Mouse (Mus musculus): Measurements from ENCODE around the gene Arhgap4.

DNA sequence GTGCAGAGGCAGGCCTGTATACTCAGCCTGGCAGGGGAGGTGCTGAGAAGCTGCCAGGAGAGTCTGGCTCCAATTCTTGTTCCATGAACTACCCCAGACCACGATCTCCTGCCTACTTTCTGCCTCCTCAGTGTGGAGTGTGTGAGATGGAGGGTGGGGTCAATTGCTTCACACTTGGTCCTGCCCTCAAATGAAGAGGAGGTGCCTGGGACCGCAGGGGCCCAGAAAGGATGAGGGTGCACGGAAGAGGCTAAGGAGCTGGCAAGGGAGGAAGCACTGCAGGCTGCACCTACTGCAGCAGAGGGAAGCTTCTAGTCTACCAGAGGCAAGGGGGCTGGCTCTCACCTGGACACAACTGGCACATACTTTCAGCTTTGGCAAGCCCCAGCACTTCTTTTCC, 42.7 kb upstream of the Arhgap4 start:
- TF ChIP-seq POLR2A (IDR thresholded peaks at IDR 0.05; ENCODE audit: insufficient read length, low read depth), result no peak
- no peak for TF ChIP-seq MAX (IDR thresholded peaks at IDR 0.05; ENCODE audit: low read depth)
- no peak for TF ChIP-seq CEBPB (IDR thresholded peaks at IDR 0.05; ENCODE audit: insufficient read depth, poor library complexity, severe bottlenecking)
- no peak for TF ChIP-seq E2F4 (IDR thresholded peaks at IDR 0.05; ENCODE audit: insufficient read depth)
- no peak for TF ChIP-seq USF1 (IDR thresholded peaks at IDR 0.05; ENCODE audit: low read depth)
- TF ChIP-seq MYOD1 (IDR thresholded peaks at IDR 0.05; ENCODE audit: control insufficient read depth in 1 of 3, insufficient read length in 2 of 3, low read depth in 2 of 3), result no peak
- no peak for TF ChIP-seq POLR2AphosphoS2 (IDR thresholded peaks at IDR 0.05; ENCODE audit: insufficient read length, low read depth)
- no peak for TF ChIP-seq REST (IDR thresholded peaks at IDR 0.05; ENCODE audit: insufficient read depth, insufficient read length)
- TF ChIP-seq SRF (IDR thresholded peaks at IDR 0.05; ENCODE audit: control insufficient read depth, insufficient read length, low read depth), result no peak
- TF ChIP-seq TCF12 (IDR thresholded peaks at IDR 0.05; ENCODE audit: insufficient read depth, poor library complexity, severe bottlenecking), result no peak
